In the genomic region with DNA sequence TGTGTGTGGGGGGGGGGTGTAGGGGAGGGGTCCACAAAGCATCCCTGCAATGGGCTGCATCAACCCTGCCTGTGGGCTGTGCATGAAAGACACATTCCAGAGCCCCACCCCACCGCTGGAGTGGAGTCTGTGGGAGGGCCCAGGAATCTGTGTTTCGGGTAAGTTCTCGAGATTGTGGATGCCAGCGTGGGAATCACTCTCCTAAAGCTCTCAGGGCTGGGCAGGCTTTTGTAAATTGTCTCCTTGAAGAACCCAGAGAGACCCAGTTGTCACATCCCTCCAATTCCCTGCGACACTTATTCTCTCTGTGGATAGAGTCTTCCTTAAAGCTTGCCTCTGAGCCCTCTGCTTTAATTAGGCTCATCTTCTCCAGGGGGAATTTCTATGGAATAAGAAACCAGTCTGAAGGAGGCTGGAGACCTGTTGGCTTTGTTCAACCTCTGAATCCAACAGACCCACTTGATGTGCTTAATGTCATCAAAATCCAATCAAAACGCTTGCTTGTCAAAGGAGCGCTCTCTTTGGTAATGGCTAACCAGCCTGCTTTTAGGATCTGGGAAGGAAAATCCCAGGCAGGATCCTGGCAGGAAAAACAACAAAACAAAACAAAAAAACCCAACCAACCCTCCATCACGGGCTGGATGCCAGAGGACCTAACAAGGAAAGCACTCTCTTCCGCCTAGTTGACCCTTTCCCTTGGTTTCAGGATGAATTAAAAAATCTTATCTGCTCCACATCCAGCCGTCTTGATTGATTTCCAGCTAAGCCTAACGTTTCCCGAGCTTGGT, we compare ENCODE assay signal across 8 mouse cellular contexts.
A peak's percentile ranks its signal among the peaks of the same experiment; 100 is the strongest.
DNase-seq lines count a peak whose midpoint lies in the region; ATAC-seq and TF ChIP-seq lines count a peak whose summit lies in the region.

No protein-coding gene starts in this region.

- WGBS in heart, embryonic 13.5 days: 31% methylated on average over 12 of the region's 12 CpGs
- 32% methylated on average over 12 of the region's 12 CpGs for WGBS in kidney, postnatal 0 days
- 44% methylated on average over 12 of the region's 12 CpGs for WGBS in liver, embryonic 16.5 days (ENCODE audit: insufficient replicate concordance)

- peak; percentile 61 for TF ChIP-seq POLR2A in cortical plate, adult 2 months (IDR thresholded peaks at IDR 0.05; ENCODE audit: extremely low read depth, insufficient read depth, low read length)

- H3K27me3 ChIP-seq in heart, embryonic 13.5 days (replicated peaks): no peaks in the 10 kb centered on the region
- H3K27me3 ChIP-seq in kidney, postnatal 0 days (ENCODE audit: insufficient read depth, low read length): no peaks in the 10 kb centered on the region
- H3K27me3 ChIP-seq in liver, embryonic 16.5 days (ENCODE audit: control insufficient read depth, insufficient read depth, low read depth, low read length): peaks cover 12% of the 10 kb centered on the region

- no peak for TF ChIP-seq CTCF in cortical plate, adult 2 months (IDR thresholded peaks at IDR 0.05; ENCODE audit: extremely low read depth, insufficient read depth, low read length)
- no peak for TF ChIP-seq CTCF in kidney, postnatal 0 days (IDR thresholded peaks at IDR 0.05; ENCODE audit: low read depth)

- DNase-seq in Muller cell, postnatal 12 days (ENCODE audit: inconsistent ontology term): peak; percentile 49
- peak; percentile 62 for DNase-seq in kidney, postnatal 0 days (ENCODE audit: low spot score)
- peak; percentile 64 for DNase-seq in right cerebral cortex, postnatal 4 days
- no peak for DNase-seq in cerebellum, adult 9-10 months
- no peak for DNase-seq in gastrocnemius, postnatal 14 days

- peak overlapping the region; percentile 85 for H3K9ac ChIP-seq in heart, embryonic 13.5 days
- H3K9ac ChIP-seq in kidney, postnatal 0 days (ENCODE audit: low read depth, low read length): 0 out of 2 replicates have a peak overlapping the region, but pooled peaks have one; percentile 61
- H3K9ac ChIP-seq in liver, embryonic 16.5 days (ENCODE audit: low read depth, low read length): peak overlapping the region; percentile 44

- H3K4me3 ChIP-seq in cortical plate, adult 2 months (ENCODE audit: insufficient read depth, low read length): peak overlapping the region; percentile 67
- H3K4me3 ChIP-seq in heart, embryonic 13.5 days: peak overlapping the region; percentile 68
- peak overlapping the region; percentile 42 for H3K4me3 ChIP-seq in kidney, postnatal 0 days (replicated peaks; ENCODE audit: low read depth, low read length)
- H3K4me3 ChIP-seq in liver, embryonic 16.5 days (ENCODE audit: low read depth, low read length): peak overlapping the region; percentile 32

- H3K27ac ChIP-seq in cortical plate, adult 2 months (ENCODE audit: insufficient read depth, low read length): peak overlapping the region; percentile 83
- H3K27ac ChIP-seq in heart, embryonic 13.5 days (replicated peaks): peak overlapping the region; percentile 75
- 0 out of 2 replicates have a peak overlapping the region, but pooled peaks have one; percentile 1 for H3K27ac ChIP-seq in kidney, postnatal 0 days
- no peak overlapping the region for H3K27ac ChIP-seq in liver, embryonic 16.5 days (ENCODE audit: low read length)

- intact Hi-C loops in gastrocnemius, postnatal 14 days (cut with DNase I; ENCODE audit: low total_unique reads): loop anchor here (2.0 kb wide), 1 partner anchor 229 kb away; no protein-coding TSS in a partner anchor

- no peaks in the 10 kb centered on the region for H3K9me3 ChIP-seq in heart, embryonic 13.5 days
- H3K9me3 ChIP-seq in kidney, postnatal 0 days (replicated peaks; ENCODE audit: low read length): no peaks in the 10 kb centered on the region
- H3K9me3 ChIP-seq in liver, embryonic 16.5 days (replicated peaks; ENCODE audit: control insufficient read depth, low read length): no peaks in the 10 kb centered on the region

- peaks cover 4% of the 10 kb centered on the region for H3K4me1 ChIP-seq in cortical plate, adult 2 months (ENCODE audit: control insufficient read depth, insufficient read depth, low read length)
- H3K4me1 ChIP-seq in heart, embryonic 13.5 days: peaks cover 81% of the 10 kb centered on the region
- H3K4me1 ChIP-seq in kidney, postnatal 0 days (replicated peaks; ENCODE audit: insufficient read depth, low read length): peaks cover 12% of the 10 kb centered on the region; the same call in 1 of the 2 replicates
- H3K4me1 ChIP-seq in liver, embryonic 16.5 days (ENCODE audit: control insufficient read depth, low read depth, low read length): peaks cover 57% of the 10 kb centered on the region

- peak overlapping the region; percentile 79 for H3K4me2 ChIP-seq in heart, embryonic 13.5 days
- peak overlapping the region; percentile 88 for H3K4me2 ChIP-seq in kidney, postnatal 0 days (ENCODE audit: low read length)
- peak overlapping the region; percentile 88 for H3K4me2 ChIP-seq in liver, embryonic 16.5 days (ENCODE audit: low read depth, low read length)

- no peak for ATAC-seq in heart, embryonic 13.5 days (ENCODE audit: extremely low read depth, insufficient number of reproducible peaks, low FRiP score, low TSS enrichment)
- no peak for ATAC-seq in kidney, postnatal 0 days (replicated peaks; ENCODE audit: low FRiP score, low read depth)
- no peak for ATAC-seq in liver, embryonic 16.5 days (ENCODE audit: low read depth)

- no peaks in the 10 kb centered on the region for H3K36me3 ChIP-seq in heart, embryonic 13.5 days
- H3K36me3 ChIP-seq in kidney, postnatal 0 days (ENCODE audit: insufficient read depth, low read length): no peaks in the 10 kb centered on the region
- H3K36me3 ChIP-seq in liver, embryonic 16.5 days (ENCODE audit: control insufficient read depth, insufficient read depth): no peaks in the 10 kb centered on the region

Comparison
In these comparisons a context has a peak if more than half of its experiments do, and no peak if none do; other contexts are left out.
1. DNase-seq: peak in Muller cell, postnatal 12 days (single experiment), kidney, postnatal 0 days (single experiment) and right cerebral cortex, postnatal 4 days (single experiment); none in cerebellum, adult 9-10 months (single experiment) and gastrocnemius, postnatal 14 days (single experiment).
2. Peak in every context shown above with its lines, with median percentiles within 50 percentile points of each other: H3K4me3 ChIP-seq, H3K4me2 ChIP-seq and H3K9ac ChIP-seq.